Mouse (Mus musculus): ENCODE data around the gene Adgrl4. TPM values are rescaled to one million over a fixed set of nuclear protein-coding genes. Genes with fewer than 3 reads are reported as not detected.

Gene Adgrl4
- 27.6 TPM for polyA plus RNA-seq (2014; fragmentation: Illumina TruSeq; extraction: RNeasy Lipid Tissue Mini Kit (QIAGEN cat#74804); ENCODE audit: low read depth, low replicate concordance)

GRCm38 (mm10) chr3:151437693-151438092 lies at the start of gene Adgrl4:
TSS of gene Adgrl4 (plus strand) at chr3:151437887.

